Mouse (Mus musculus) spleen, embryonic (tissue): ENCODE measurements at regions not wholly inside any gene's neighbourhood (a gene's known extent, or its start where the extent isn't known, plus 50 kb on each side); places are given as distances from the start of the nearest gene placed in this dataset.

ENCODE experiments used
- CTCF ChIA-PET: fragments of 350-600 bp; sonication (Branson Sonifier 250); formaldehyde crosslinking; loops from one replicate; lab custom pipeline; 2022; lab: Charles Lee

GRCm38 (mm10) chr9:32906233-32906872 is 270.3 kb downstream of the Ets1 start:
- CTCF ChIA-PET, result no interaction called here

GRCm38 (mm10) chr9:32910641-32911040 is 274.6 kb downstream of the Ets1 start:
- CTCF ChIA-PET, result interaction anchor here (0.5 to 0.6 kb wide), 2 partner anchors 9 to 208 kb away, joined by 4 to 10 read pairs; no protein-coding TSS in a partner anchor

- CTCF ChIA-PET, result interaction anchor here (0.6 kb wide), 1 partner anchor 10 kb away, joined by 3 read pairs; no protein-coding TSS in a partner anchor
These were observed 279.6 kb downstream of the Ets1 start for GRCm38 (mm10) chr9:32915633-32916032.

DNA sequence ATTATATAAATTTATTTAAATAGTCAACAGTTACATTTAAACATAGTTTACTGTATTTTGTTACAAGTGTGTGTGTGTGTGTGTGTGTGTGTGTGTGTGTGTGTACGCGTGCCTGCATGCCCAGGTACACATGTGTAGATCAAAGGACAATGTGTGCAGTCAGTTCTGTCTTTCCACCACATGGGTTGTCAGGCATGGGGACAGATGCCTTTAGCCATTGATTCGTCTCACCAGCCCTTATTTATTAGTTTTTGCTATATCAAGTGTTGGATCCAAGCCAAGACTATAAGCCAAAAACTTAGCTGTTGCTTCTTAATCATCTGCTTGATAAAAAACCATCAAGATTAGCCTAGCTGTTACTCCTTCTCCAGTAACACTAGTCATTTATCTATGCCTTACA is 280.7 kb downstream of the Ets1 start:
- CTCF ChIA-PET, result interaction anchor here (0.9 kb wide), 1 partner anchor 895 kb away, joined by 3 read pairs; no protein-coding TSS in a partner anchor

DNA sequence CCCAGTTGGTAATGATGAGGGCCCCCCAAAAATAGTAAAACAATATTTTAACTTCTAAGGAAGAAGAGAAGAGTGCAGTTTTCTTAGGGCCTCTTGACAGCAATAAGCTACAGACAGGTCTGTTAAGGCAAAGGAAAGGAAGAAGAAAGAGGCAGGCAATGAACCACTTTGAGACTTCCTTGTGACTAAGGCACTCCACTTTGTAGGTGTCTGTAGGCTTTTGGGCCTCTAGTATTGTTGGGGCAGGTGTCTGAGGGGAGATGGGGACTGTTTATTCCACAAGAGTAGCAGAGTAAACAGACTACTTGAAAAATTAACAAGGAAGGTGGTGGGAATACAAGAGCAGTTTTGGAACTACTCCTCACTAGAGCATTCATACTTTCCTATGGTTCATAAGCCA is 287.9 kb downstream of the Ets1 start:
- CTCF ChIA-PET, result interaction anchor here (0.6 kb wide), 2 partner anchors 11 to 329 kb away, joined by 3 to 14 read pairs; no protein-coding TSS in a partner anchor

DNA sequence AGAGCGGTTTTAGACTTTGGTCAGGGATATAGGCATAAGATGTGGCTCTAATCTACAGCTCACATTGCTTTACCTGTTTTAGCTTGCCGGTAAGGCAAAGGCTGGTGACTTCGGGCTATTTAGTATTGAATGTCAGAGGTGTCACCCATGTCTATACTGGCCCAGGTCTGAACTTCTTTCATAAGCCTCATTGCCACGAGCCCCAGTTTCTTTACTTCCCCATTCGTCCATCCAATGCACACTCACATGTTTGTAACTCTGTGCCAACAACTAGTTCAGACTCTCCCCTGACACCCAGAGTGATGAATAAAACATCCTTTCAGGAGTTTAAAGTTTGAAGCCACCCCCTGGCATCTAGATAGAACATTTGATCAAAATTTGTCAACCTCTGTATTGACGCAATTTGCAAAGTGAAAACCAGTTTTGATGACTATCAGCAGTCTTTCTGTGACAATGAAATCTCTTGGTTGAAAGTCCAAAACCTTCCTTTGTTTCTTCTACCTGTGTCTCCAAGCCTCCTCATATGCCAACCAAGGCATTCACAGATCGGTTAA is 288.4 kb downstream of the Ets1 start:
- CTCF ChIA-PET, result interaction anchor here (0.6 kb wide), 2 partner anchors 10 to 329 kb away, joined by 3 to 14 read pairs; no protein-coding TSS in a partner anchor

GRCm38 (mm10) chr9:32925036-32925435 is 289.0 kb downstream of the Ets1 start:
- CTCF ChIA-PET, result interaction anchor here (0.6 to 0.7 kb wide), 2 partner anchors 10 to 13 kb away, joined by 3 to 5 read pairs; no protein-coding TSS in a partner anchor

GRCm38 (mm10) chr9:32925720-32926595 is 289.9 kb downstream of the Ets1 start:
- CTCF ChIA-PET, result interaction anchor here (0.6 to 0.7 kb wide), 2 partner anchors 11 to 200 kb away, joined by 3 to 7 read pairs; no protein-coding TSS in a partner anchor

DNA sequence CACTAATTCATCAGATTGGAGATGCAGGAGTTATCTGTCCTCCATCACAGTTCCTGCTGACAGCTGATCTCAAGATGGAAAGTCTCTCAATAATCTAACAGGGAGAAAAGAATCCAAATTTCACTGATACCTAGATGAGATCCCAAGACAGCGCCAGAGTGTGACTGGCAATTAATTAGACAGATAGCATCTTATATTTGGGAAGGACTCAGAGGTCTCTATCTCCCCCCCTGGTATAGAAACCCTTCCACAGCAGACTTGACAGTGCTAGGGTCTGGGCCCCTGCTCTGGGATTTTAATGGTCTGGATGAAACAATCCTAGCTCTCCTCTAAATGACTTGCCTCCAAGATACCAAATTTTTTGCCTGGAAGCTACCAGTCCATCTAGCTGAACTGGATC is 291.6 kb downstream of the Ets1 start:
- CTCF ChIA-PET, result no interaction called here

DNA sequence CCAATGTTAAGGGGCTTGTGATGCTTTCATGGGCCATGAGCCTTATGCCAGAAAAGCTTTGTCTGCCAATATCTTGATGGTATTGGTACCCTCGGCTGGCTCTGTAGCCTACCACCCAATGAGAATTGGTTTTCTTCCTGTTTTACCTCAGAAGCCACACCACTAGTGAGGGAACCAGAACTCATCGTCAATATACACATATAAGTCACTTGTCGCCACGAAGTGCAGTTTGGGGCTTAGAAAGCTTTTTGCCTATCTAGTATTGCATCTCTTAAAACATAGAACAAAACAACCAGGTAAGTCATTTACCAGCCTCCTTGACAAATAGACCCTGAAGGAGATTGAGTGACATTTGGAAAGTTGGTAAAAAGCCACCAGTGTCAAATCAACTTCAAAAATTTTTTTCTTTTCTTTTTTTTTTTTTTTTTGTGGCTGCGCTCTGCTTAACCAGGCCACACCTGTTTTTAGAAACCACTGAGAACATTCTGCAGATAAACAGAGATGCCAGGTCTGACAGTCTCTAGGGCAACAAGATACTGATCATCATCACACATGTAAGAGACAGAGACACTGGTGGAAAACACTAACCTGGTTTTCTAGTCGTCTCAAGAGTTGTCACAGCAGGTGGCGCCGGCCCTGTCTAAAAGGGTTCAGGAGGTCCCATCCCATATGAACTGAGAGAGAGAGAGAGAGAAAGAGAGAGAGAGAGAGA is 292.4 kb downstream of the Ets1 start:
- CTCF ChIA-PET, result no interaction called here

DNA sequence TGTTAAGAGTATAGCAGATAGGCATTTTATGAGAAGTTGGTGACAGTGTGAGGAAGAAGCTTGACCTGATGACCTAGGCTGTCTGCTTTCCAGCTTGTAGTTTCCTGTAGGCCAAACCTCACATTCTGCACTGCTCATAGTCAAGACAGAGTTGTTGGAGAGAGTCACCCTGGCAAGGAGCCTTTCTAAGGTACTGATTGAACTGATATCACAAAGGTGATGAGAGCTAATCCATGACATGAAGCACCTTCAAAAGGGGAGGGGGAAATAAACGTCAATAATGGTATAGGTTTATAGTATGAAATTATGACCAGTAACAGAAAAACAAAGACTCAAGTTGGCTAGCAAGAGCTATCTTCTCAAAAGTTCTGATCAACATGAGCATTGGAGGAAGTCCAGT is 293.3 kb downstream of the Ets1 start:
- CTCF ChIA-PET, result interaction anchor here (0.6 kb wide), 3 partner anchors 11 to 267 kb away, joined by 4 to 19 read pairs (median 5); no protein-coding TSS in a partner anchor

GRCm38 (mm10) chr9:32929826-32930225 is 293.8 kb downstream of the Ets1 start:
- CTCF ChIA-PET, result interaction anchor here (0.6 kb wide), 2 partner anchors 11 to 266 kb away, joined by 4 to 5 read pairs; no protein-coding TSS in a partner anchor

GRCm38 (mm10) chr9:32931266-32932005 is 295.4 kb downstream of the Ets1 start:
- CTCF ChIA-PET, result no interaction called here

DNA sequence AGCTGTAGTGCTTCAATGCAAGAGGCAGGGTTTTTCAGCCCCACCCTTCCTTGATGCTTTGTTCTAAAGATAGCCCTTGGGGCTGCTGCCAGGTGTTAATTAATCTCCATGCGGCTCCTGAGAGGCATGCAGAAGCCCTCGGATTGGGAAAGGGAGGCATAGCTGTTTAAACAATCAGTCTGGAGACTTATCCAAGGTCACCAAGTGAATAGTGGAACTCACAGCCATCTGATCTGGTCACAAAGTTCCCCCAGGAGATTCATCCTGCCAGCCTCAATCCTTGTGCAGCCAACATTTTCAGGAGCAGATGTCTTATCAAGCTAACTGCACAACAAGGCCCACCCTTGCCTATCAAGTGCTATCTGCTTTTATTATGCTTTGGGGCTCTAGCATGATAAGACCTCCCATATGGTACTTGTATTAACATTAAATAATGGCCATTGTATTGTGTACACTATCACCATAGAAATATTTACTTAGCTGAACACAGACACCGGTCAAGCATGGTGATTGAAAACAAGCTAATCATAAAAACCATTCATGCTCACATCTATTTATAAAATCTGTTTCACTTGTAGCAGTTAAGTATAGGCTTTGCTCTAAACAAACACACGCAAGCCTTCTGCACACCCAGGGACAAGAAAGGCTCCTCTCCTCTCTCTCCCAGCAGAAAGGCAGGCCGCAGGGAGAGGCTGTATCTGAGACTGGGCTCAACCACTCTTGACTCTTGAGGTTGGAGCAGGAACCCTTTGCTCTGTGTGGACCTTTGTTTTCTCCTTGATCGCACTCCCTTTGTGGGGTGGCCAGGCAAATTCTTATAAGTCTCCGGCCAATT is 297.4 kb downstream of the Ets1 start:
- CTCF ChIA-PET, result no interaction called here

DNA sequence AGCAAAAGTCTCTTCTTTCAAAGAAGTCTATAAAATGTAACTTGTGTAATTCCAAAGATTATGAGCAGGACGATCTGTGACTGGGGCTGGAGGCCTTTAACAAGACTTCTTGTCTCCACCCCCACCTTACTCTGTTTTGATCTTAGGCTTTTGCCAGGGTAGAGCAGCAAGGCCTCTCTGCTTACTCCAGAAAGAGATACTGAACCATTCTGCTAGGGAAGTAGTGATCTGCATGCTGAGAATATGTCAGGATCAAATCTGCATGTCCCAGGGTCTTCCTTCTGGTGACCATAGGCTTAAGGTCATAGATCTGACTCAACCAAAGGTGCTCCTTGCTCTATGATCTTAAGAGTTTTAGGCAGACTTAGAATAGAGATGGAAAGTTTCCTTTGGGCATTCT is 298.4 kb downstream of the Ets1 start:
- CTCF ChIA-PET, result interaction anchor here (0.7 kb wide), 1 partner anchor 10 kb away, joined by 14 read pairs; no protein-coding TSS in a partner anchor

GRCm38 (mm10) chr9:32936462-32936861 is 300.4 kb downstream of the Ets1 start:
- CTCF ChIA-PET, result interaction anchor here (0.7 kb wide), 1 partner anchor 220 kb away, joined by 5 read pairs; no protein-coding TSS in a partner anchor

GRCm38 (mm10) chr9:32937391-32937790 is 301.4 kb downstream of the Ets1 start:
- CTCF ChIA-PET, result no interaction called here

DNA sequence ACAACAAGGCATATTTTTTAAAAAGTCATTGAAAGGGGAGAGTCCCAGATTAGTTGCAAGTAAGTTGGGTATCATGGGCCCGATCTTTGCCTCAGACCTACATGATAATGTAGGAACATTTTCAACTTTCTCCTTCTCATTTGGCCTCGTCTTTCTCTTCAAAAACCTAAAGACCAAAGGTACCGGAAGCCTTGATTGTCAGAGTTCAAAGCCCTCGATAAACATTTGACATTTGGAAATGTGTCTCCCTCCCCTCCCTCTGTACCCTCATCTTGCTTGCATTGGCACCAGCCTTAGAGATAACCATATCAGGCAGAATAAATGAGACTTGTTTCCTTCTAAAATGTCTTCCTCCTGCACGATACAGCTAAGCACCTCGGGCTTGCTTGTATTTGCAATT is 302.8 kb downstream of the Ets1 start:
- CTCF ChIA-PET, result interaction anchor here (0.5 to 1.2 kb wide), 2 partner anchors 241 to 349 kb away, joined by 3 to 13 read pairs; no protein-coding TSS in a partner anchor

DNA sequence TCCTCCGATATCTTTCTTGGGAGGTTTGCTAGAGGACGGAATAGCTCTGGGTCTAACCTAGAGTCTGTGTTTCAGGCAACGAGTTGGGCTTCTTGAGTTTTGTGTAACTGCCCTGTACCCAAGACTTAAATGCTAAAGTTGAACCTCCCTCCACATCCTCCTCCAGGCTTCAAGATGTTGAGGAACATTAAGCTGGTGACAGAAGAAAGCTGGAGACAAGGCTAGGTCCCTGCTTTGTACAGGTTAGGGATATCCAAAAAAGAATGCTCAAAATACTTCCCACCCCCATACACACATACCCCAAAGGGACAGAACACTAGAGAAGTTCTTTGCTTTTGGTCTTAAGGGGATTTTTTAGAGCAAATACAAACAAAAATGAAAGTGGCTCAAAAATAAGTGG is 303.6 kb downstream of the Ets1 start:
- CTCF ChIA-PET, result interaction anchor here (1.0 to 1.2 kb wide), 2 partner anchors 350 kb away, joined by 3 to 4 read pairs; no protein-coding TSS in a partner anchor
